ENCODE assay signal across 8 mouse cellular contexts in the genomic region with DNA sequence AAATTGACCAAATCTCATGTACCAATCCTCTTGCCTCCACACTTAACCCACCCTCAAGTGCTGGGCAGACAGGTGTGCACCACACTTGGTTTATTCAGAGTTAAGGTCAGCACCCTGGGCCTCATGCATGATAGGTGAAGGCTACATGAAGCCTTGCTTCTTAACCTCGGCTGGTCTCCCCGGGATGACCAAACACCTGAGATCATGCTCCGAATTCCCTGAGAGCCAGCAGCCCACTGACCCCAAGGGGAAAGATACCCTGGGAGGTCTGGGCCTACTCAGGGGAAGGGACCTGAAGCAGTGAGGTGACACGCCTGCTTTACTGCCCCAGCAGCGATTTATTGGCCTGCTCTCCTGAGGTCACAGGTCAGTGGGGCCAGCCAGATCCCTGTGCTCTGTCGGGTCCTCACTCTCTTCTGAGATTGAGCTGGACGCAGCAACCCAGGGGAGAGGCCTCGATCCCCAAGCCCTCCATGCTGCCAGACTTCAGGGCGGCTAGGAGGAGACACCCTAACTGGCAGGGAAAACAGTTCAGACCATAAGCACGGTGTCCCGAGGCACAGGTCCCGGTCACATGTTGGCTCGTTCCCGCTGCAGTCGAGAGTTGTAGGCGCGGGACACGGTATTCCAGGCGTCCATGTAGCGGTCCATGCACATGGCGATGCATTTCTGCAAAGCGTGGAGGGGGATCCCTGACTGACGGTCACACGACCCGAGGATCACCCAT. TPM values are rescaled to one million over a fixed set of nuclear protein-coding genes. Genes with fewer than 3 reads are reported as not detected.
DNase-seq lines count a peak whose midpoint lies in the region; ATAC-seq and TF ChIP-seq lines count a peak whose summit lies in the region.

No protein-coding gene starts in this region.

- peaks cover 8% of the 10 kb centered on the region for H3K4me1 ChIP-seq in lung, embryonic 14.5 days (ENCODE audit: insufficient read depth)
- peaks cover 11% of the 10 kb centered on the region for H3K4me1 ChIP-seq in intestine, postnatal 0 days (replicated peaks; ENCODE audit: control insufficient read depth, insufficient read depth, low read length)
- H3K4me1 ChIP-seq in olfactory bulb, adult 2 months (ENCODE audit: control insufficient read depth, insufficient read depth, low read length) = peaks cover 29% of the 10 kb centered on the region

- no peaks in the 10 kb centered on the region for H3K27me3 ChIP-seq in lung, embryonic 14.5 days (ENCODE audit: insufficient read depth, low read length)
- no peaks in the 10 kb centered on the region for H3K27me3 ChIP-seq in intestine, postnatal 0 days (replicated peaks; ENCODE audit: control insufficient read depth, insufficient read depth, low read length)

- H3K4me3 ChIP-seq in lung, embryonic 14.5 days (ENCODE audit: low read depth, low read length) = peak overlapping the region; percentile 91
- peak overlapping the region; percentile 78 for H3K4me3 ChIP-seq in intestine, postnatal 0 days (ENCODE audit: low read depth, low read length)
- H3K4me3 ChIP-seq in olfactory bulb, adult 2 months (ENCODE audit: insufficient read depth, low read depth, low read length) = peak overlapping the region; percentile 68

- H3K9me3 ChIP-seq in lung, embryonic 14.5 days (ENCODE audit: low read depth, low read length) = no peaks in the 10 kb centered on the region
- H3K9me3 ChIP-seq in intestine, postnatal 0 days (ENCODE audit: control insufficient read depth) = no peaks in the 10 kb centered on the region

- no peak for ATAC-seq in lung, embryonic 14.5 days (ENCODE audit: insufficient read depth)
- ATAC-seq in erythroblast, adult 5-6 weeks (replicated peaks; ENCODE audit: low FRiP score, poor library complexity, severe bottlenecking) = peak; percentile 5
- no peak; the same call in 1 of the 2 replicates for ATAC-seq in intestine, postnatal 0 days

- 14% methylated on average over 25 of the region's 25 CpGs for WGBS in lung, embryonic 14.5 days
- WGBS in intestine, postnatal 0 days = 10% methylated on average over 25 of the region's 25 CpGs
- 14% methylated on average over 25 of the region's 25 CpGs for WGBS in olfactory bulb, adult 2 months

- no peak for DNase-seq in lung, embryonic 14.5 days
- no peak for DNase-seq in lung, postnatal 25 days (ENCODE audit: low spot score)
- DNase-seq in gastrocnemius, adult 18-20 months (ENCODE audit: low spot score) = no peak
- no peak for DNase-seq in kidney, adult 18-20 months
- DNase-seq in embryo, embryonic 10 days (ENCODE audit: low spot score) = no peak

- H3K4me2 ChIP-seq in lung, embryonic 14.5 days = peak overlapping the region; percentile 80
- peak overlapping the region; percentile 87 for H3K4me2 ChIP-seq in intestine, postnatal 0 days (replicated peaks; ENCODE audit: low read depth)

- no peak for TF ChIP-seq POLR2A in olfactory bulb, adult 2 months (IDR thresholded peaks at IDR 0.05; ENCODE audit: insufficient read depth, low read depth, low read length)

- H3K36me3 ChIP-seq in lung, embryonic 14.5 days (ENCODE audit: insufficient read depth) = peaks cover 47% of the 10 kb centered on the region
- H3K36me3 ChIP-seq in intestine, postnatal 0 days (ENCODE audit: control insufficient read depth, insufficient read depth) = peaks cover 25% of the 10 kb centered on the region

- H3K27ac ChIP-seq in lung, embryonic 14.5 days (ENCODE audit: low read depth) = no peak overlapping the region; the same call in 1 of the 2 replicates
- H3K27ac ChIP-seq in intestine, postnatal 0 days (ENCODE audit: low read depth, low read length) = peak overlapping the region; percentile 8; the same call in 1 of the 2 replicates
- no peak overlapping the region for H3K27ac ChIP-seq in olfactory bulb, adult 2 months (ENCODE audit: insufficient read depth, low read depth, low read length)

- no peak for TF ChIP-seq CTCF in lung, embryonic 14.5 days (IDR thresholded peaks at IDR 0.05; ENCODE audit: low read depth)
- no peak for TF ChIP-seq CTCF in intestine, postnatal 0 days (IDR thresholded peaks at IDR 0.05; ENCODE audit: low read depth)
- no peak for TF ChIP-seq CTCF in olfactory bulb, adult 2 months (IDR thresholded peaks at IDR 0.05; ENCODE audit: insufficient read depth, low read depth, low read length)

- H3K9ac ChIP-seq in lung, embryonic 14.5 days = peak overlapping the region; percentile 77
- H3K9ac ChIP-seq in intestine, postnatal 0 days (ENCODE audit: low read depth, low read length) = peak overlapping the region; percentile 65

RNA-seq across cellular contexts. Expression of a gene that starts 1.0 kb away (rescaled TPM):
- polyA plus RNA-seq in lung, embryonic 14.5 days (2014; fragmentation: Nextera tagmentation; extraction: Ambion mirVana) = 315 and 321 TPM in 2 replicates
- 12.1 and 17.6 TPM in 2 replicates for total RNA-seq in erythroblast, adult 5-6 weeks (2015; ENCODE audit: low replicate concordance)
- 14.1 and 24.7 TPM in 2 replicates for total RNA-seq in erythroblast, adult 5-6 weeks (2017; ENCODE audit: low replicate concordance)
- polyA plus RNA-seq in intestine, postnatal 0 days (2015; fragmentation: Nextera tagmentation; extraction: Ambion mirVana) = 358 and 367 TPM in 2 replicates
- polyA plus RNA-seq in olfactory bulb, adult 2 months (2012; ENCODE audit: insufficient read depth, insufficient read length, low replicate concordance, missing spikeins) = not detected in 2 replicates
- total RNA-seq in gastrocnemius, adult 18-20 months (2021) = 100 to 1,000 TPM; 109 to 127 TPM

RNA-seq across cellular contexts. Expression of a gene that starts 18.3 kb away (rescaled TPM):
- polyA plus RNA-seq in lung, embryonic 14.5 days (2014; fragmentation: Nextera tagmentation; extraction: Ambion mirVana) = 22.9 and 24.4 TPM in 2 replicates
- total RNA-seq in erythroblast, adult 5-6 weeks (2015; ENCODE audit: low replicate concordance) = 2.7 and 7.3 TPM in 2 replicates
- 9.3 and 9.7 TPM in 2 replicates for total RNA-seq in erythroblast, adult 5-6 weeks (2017; ENCODE audit: low replicate concordance)
- polyA plus RNA-seq in intestine, postnatal 0 days (2015; fragmentation: Nextera tagmentation; extraction: Ambion mirVana) = 12.5 and 12.9 TPM in 2 replicates
- not detected in 2 replicates for polyA plus RNA-seq in olfactory bulb, adult 2 months (2012; ENCODE audit: insufficient read depth, insufficient read length, low replicate concordance, missing spikeins)
- 1 to 10 TPM; 2.7 to 3.2 TPM for total RNA-seq in gastrocnemius, adult 18-20 months (2021)

RNA-seq across cellular contexts. Expression of a gene that starts 28.1 kb away (rescaled TPM):
- 0.05 TPM in 1 of 2 replicates, not detected in the other for polyA plus RNA-seq in lung, embryonic 14.5 days (2014; fragmentation: Nextera tagmentation; extraction: Ambion mirVana)
- total RNA-seq in erythroblast, adult 5-6 weeks (2015; ENCODE audit: low replicate concordance) = not detected in 2 replicates
- total RNA-seq in erythroblast, adult 5-6 weeks (2017; ENCODE audit: low replicate concordance) = 0.17 TPM in 1 of 2 replicates, not detected in the other
- polyA plus RNA-seq in intestine, postnatal 0 days (2015; fragmentation: Nextera tagmentation; extraction: Ambion mirVana) = not detected in 2 replicates
- polyA plus RNA-seq in olfactory bulb, adult 2 months (2012; ENCODE audit: insufficient read depth, insufficient read length, low replicate concordance, missing spikeins) = not detected in 2 replicates
- total RNA-seq in gastrocnemius, adult 18-20 months (2021) = not detected

RNA-seq across cellular contexts. Expression of a gene that starts 30.1 kb away (rescaled TPM):
- 18.3 and 24.6 TPM in 2 replicates for polyA plus RNA-seq in lung, embryonic 14.5 days (2014; fragmentation: Nextera tagmentation; extraction: Ambion mirVana)
- total RNA-seq in erythroblast, adult 5-6 weeks (2015; ENCODE audit: low replicate concordance) = 2.3 and 10.6 TPM in 2 replicates
- 3.2 and 4.9 TPM in 2 replicates for total RNA-seq in erythroblast, adult 5-6 weeks (2017; ENCODE audit: low replicate concordance)
- 19.9 and 20.1 TPM in 2 replicates for polyA plus RNA-seq in intestine, postnatal 0 days (2015; fragmentation: Nextera tagmentation; extraction: Ambion mirVana)
- not detected in 2 replicates for polyA plus RNA-seq in olfactory bulb, adult 2 months (2012; ENCODE audit: insufficient read depth, insufficient read length, low replicate concordance, missing spikeins)
- total RNA-seq in gastrocnemius, adult 18-20 months (2021) = 10 to 100 TPM; 17.3 to 25.0 TPM

RNA-seq across cellular contexts. Expression of a gene that starts 44.7 kb away (rescaled TPM):
- 32.3 and 38.7 TPM in 2 replicates for polyA plus RNA-seq in lung, embryonic 14.5 days (2014; fragmentation: Nextera tagmentation; extraction: Ambion mirVana)
- 225 and 274 TPM in 2 replicates for total RNA-seq in erythroblast, adult 5-6 weeks (2015; ENCODE audit: low replicate concordance)
- 343 and 430 TPM in 2 replicates for total RNA-seq in erythroblast, adult 5-6 weeks (2017; ENCODE audit: low replicate concordance)
- 12.9 and 13.4 TPM in 2 replicates for polyA plus RNA-seq in intestine, postnatal 0 days (2015; fragmentation: Nextera tagmentation; extraction: Ambion mirVana)
- not detected in 2 replicates for polyA plus RNA-seq in olfactory bulb, adult 2 months (2012; ENCODE audit: insufficient read depth, insufficient read length, low replicate concordance, missing spikeins)
- 10 to 100 TPM; 12.4 to 12.6 TPM for total RNA-seq in gastrocnemius, adult 18-20 months (2021)

Comparison
In these comparisons a context has a peak if more than half of its experiments do, and no peak if none do; other contexts are left out.
1. RNA of a gene that starts 1.0 kb away (polyA plus RNA-seq): 358 to 367 TPM in intestine, postnatal 0 days and 315 to 321 TPM in lung, embryonic 14.5 days; not detected in olfactory bulb, adult 2 months; every median in the first group is over 100 times any median in the second.
2. Peak in every context shown above with its lines, with median percentiles within 50 percentile points of each other: H3K4me3 ChIP-seq.